Mouse (Mus musculus): ENCODE results near the gene H3f3a. TPM values are rescaled to one million over a fixed set of nuclear protein-coding genes. Genes with fewer than 3 reads are reported as not detected.

The H3f3a gene
- total RNA-seq, 2 experiments from 2014 or later = 316 to 322 TPM

DNA sequence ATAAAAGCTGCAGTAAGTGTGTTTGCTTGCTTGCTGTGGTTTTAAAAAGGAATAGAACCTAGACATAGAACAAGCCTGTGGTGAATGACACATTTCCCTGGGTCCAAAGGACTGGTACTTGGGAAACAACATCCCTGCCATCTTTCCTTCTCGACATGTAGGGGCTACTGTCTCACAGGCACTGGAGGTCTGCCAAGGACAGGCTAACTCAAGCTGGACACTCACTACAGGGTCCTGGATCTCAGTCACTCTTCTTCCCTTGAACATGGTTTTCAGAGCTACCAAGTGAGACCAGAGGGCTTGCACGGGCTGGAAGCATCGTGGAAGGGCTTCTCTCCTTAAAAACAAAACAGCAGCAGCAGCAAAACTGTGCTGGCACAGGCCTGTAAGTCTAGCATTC is 10.0 kb upstream of the H3f3a start:
- no peak for DNase-seq (ENCODE audit: low spot score in 2 of 2)

DNA sequence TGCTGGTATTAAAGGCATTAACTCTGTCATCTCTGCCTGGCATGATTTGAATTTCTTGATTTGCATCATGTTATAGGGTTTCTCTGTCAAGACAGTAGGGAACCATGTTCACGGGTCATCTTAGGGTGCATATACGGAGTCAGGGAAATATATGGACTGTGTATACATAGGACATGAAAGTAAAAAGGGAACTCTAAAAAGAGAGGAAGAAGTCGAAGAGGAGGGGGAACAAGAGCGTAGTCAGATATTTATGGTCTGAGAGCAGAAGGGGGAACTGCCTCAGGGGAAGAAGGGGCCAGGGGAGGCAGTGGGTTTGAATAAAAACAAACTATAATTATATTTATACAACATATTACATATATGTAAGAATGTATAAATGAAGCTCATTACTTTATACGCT is 8.5 kb upstream of the H3f3a start:
- DNase-seq (ENCODE audit: low spot score in 2 of 2) = no peak

DNA sequence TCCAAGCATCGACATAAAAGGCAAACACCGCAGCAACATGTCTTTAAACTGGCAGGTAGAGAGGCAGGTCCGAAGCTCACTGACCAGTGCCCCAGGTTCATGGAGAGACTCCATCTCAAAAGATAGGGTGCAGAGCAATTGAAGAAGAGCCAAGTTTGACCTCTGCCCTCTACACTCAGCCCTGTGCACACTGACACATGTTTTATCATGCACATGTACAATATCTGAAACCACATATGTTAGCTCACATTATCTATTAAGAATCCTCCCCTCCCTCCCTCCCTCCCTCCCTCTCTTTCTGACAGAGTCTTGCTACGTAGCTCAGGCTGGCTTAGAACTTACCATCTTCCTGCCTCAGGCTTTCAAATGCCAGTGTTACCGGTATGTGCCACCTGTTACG is 7.4 kb upstream of the H3f3a start:
- no peak for DNase-seq (ENCODE audit: low spot score in 2 of 2)

DNA sequence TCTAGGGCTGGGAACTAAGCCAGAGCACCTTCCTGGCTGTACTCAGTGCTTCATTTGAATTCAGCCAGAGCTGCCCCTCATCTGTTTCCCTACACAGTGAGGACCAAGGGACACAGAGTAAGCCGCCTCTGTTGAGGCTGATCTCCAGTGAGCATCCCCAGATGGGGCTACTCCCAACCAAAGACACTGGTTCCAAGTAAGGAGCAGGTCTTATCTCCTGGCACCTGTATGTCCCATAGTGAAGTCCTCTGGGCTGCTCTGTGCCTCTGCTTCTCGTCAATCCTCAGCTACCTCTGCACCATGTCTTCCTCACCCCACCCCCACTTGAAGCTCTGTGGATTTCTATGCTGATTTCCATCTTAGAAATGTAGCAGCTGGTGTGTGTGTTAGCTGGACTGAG is 4.3 kb upstream of the H3f3a start:
- no peak for DNase-seq (ENCODE audit: low spot score in 2 of 2)

DNA sequence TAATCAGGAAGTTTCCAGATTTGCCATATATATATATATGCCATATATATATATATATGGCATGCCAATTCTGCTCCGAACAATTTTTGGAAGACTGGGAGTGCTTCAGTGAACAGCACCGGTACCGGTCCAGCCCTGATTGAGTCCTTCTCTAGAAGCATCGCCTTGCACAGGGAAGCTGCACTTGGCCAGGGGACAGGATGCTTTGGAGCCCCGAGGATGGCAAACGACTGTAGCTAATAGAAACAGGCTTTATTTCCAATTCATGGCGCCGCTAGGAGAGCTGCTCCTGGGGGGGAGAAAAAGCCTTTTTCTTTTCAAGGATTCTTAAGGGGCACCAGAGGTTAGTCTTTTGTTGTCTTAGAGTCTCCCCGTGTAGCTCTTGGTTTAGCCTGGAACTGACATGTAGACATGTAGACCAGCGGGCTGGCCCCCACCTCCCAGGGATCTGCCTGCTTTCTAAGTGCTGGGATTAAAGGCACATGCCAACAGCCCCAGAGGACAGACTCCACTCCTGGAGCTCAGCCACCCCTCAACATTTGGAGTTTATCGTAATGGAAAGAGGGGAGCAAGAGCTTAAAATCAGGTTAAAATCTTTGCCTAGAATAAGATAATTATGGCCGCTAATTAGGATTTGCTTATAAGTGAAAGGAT is 1.8 kb upstream of the H3f3a start:
- no peak for DNase-seq (ENCODE audit: low spot score in 2 of 2)

DNA sequence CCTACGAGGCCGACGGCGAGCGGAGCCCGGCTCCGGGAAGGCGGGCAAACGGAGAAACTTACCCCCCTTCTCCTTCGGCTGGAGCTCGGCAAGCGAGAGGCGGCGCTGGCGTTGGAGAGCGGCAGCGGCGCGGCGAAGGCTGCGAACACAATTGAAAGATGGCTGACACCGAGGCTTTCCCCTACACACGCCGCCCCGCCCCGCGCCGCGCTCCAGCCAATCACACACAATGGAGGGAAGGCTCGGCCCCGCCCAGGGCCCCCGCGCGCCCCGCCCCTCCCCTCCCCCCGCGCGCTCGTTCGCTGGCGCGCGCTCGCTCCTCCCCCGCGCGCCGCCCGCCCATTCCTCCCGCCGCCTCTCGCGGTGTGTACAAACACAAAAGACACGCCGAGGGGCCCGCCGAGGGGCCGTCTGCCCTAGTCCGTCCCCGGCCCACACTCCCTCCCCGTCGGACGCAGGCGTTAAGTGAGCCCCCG is 296 bp downstream of the H3f3a start:
- DNase-seq (ENCODE audit: low spot score in 2 of 2) = peak; percentile 92 to 96

DNA sequence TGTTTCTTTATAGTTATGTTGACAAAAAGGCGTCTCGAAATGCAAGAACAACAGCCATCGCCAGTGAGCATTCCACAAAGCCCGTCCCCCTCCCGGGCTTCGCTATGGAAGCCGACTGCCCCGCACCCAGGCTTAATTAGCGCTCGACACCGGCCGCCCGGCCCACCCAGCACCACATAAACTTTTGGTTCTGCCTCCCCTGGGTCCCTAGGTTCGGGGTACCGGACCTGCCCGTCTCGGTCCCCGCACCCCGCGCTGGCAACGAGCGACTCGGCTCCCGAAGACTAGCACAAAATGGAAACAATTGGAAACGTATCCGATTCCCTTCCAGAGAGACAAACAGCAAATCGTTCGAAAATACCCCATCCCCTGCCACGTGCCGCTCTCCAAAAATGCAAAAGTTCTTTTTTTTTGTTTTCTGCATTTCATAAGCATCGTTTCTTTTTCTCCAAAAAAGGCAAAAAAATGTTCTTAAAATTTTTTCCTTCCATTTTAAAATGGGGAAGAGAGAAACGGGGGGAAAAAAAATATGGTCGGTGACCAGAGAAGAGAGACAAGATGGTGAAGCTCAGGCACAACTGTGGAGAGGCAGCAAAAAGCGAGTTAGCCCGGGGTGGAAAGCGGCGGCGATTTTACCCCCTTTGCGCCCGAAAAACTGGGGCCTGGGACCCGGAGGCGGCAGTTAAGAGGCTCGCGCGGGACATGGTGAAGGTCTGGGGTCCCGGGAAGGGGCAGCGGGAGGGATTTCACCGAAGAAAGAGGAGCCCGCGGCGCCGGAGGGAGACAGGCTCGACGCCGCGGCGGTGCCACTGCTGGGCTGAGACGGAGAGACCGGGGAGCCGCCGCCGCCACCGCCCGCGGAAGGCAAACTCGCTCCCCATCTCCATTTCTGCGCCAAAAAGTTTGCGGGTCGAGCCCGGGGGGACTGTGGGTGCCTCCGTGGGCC is 1.0 kb downstream of the H3f3a start:
- peak; percentile 26 to 66 for DNase-seq (ENCODE audit: low spot score in 2 of 2)

DNA sequence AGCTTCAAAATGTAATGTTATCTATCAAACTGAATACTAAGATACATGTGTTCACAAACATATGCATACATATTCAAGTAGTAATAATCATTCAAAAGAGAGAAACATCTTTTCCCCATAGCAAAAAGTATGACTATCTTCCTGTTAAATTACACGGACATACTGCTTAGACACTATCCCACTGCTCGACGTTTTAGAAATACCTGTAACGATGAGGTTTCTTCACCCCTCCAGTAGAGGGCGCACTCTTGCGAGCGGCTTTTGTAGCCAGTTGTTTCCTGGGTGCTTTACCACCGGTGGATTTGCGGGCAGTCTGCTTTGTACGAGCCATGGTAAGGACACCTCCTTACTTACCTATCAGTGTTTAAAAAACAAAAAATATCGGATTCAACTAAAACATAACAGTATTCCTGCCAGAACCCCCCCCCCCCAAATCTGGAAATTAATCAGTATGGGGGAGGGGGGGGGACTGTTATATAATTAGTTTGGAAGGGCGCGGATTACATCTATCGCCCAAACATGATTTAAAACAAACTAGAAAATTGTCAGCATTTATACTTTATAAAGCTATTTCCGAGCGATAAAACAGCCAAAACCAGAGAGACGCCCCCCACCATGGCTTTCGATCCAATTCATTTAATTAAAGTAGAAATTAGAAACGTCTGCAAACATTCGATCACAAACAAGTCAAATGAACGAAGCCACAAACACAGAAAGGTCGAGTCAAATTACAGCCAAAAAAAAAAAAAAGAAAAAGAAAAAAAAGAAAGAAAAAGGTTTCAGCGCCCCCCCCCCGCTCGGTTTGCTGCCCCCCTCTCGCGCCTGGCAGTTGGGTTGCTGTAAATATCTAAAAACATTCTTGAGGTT is 1.9 kb downstream of the H3f3a start:
- DNase-seq (ENCODE audit: low spot score in 2 of 2) = peak in 1 of 2 experiments; percentile 48

DNA sequence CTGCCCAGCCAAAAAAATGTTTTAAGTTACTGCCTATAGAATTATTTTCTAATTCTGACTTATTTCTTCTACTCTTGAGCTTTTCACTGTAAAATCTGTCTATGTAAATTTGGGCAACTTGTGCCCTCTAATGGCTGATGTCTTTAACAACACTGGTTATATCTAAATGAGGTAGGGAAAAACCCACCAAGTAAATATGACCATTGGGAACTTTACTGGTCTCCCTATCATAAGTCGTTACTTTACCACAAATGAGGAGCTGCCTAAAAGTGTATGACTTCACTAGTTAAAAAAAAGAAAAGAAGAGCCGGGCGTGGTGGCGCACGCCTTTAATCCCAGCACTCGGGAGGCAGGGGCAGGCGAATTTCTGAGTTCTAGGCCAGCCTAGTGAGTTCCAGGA is 2.8 kb downstream of the H3f3a start:
- DNase-seq (ENCODE audit: low spot score in 2 of 2) = no peak

DNA sequence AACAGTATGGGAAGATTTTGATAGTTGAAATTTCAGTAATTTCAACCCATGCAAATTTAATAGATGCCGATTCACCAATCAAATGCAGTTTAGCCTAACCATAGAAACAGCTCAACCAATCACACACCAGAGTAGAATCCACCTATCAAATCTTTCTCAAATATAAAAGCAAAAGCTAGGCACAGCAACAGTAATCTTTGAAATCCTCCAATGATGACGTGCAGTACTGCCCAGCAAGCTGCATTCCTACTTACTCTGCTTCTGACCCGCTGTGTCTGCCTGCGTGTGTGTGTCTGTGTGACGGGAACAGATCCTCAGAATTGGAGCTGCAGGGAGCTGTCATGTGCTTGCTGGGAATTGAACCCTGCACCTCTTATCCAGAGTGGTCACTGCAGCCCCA is 4.9 kb downstream of the H3f3a start:
- no peak for DNase-seq (ENCODE audit: low spot score in 2 of 2)

DNA sequence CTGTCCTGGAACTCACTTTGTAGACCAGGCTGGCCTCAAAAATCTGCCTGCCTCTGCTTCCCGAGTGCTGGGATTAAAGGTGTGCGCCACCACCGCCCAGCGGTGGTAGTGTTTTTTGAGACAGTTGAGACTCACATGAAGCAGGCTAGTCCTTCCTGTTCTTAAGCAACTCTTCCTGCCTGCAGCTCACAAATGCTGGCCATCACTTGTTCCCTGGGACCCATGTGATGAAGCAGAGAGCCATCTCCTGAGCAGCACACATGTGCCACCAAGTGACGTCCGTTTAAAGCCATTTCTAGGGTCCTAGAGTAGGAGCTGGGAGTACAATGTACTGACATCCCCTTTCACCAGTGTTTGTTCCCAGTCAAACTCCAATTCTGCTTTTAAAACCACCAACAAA is 9.9 kb downstream of the H3f3a start:
- no peak for DNase-seq (ENCODE audit: low spot score in 2 of 2)

DNA sequence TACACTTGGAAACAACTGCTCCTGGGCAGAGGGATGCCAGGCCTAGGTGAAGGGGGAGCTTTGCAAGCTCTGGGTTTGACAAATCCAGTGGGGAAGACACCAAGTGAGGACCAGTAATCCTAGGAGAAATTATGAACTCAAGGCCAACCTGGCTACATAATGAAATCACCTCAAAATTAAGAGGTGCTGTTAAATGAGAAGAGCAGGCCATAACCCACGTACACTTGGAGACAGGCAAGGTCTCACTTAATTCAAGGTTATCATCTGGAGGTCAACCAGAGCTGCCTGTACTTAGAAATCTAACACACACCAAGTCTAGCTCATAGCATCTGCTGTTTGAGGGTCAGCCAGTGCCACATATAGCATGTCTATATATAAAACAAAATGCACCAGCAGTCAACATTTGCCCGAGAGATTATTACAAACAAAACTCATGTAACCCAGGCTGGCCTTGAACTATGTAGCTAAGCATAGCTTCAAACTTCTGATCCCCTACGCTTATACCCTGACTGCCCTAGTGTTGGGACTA is 12.2 kb downstream of the H3f3a start:
- DNase-seq (ENCODE audit: low spot score in 2 of 2) = no peak

DNA sequence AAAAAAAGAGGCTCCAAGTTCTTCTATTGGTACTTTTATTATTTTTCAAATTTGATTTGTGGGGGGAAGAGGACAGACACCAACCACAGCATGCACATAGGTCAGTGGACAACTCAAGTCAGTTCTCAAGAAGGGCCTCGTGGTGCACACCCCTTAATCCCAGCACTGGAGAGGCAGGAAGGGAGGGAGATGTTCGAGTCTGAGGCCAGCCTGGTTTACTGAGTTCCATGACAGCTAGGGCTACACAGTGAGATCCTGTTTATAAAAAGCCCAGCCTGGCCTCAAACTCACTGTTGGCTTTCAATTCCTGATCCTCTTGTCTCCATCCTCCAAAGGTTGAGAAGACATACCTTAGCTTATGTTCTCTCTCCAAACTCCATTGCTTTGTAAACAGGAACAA is 12.9 kb downstream of the H3f3a start:
- no peak for DNase-seq (ENCODE audit: low spot score in 2 of 2)

DNA sequence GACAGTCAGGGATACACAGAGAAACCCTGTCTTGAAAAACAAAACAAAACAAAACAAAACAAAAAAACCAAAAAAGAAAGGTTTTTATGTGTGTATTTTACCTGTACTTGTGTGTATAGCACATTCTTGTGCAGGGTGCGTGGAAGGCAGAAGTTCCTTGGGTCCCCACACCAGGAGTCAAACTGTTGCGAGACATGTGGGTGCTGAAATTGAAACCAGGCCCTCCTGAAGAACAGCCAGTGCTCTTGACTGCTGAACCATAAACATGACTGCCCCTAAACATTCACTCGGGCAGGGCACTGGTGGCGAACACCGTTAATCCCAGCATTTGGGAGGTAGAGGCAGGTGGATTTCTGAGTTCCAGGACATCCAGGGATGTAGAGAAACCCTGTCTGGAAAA is 13.7 kb downstream of the H3f3a start:
- DNase-seq (ENCODE audit: low spot score in 2 of 2) = no peak

DNA sequence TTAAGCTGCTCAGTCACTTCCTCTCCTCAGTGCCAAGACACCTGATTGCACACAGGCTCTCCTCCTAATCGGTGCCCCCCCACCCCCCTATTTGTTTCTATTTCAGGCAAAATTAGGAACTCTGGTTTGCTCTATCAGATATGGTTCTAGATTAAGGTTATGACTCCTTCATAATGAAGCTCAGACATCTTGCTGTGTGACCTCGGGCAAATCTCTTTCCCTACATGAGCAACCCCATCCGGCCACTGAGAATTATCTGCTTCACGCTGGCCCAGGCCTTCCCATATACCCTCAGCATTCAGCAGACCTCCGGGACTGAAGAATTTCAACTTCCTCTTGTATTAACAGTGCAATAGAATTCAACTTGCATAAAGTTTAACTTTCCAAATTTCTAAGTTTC is 14.5 kb downstream of the H3f3a start:
- DNase-seq (ENCODE audit: low spot score in 2 of 2) = no peak

DNA sequence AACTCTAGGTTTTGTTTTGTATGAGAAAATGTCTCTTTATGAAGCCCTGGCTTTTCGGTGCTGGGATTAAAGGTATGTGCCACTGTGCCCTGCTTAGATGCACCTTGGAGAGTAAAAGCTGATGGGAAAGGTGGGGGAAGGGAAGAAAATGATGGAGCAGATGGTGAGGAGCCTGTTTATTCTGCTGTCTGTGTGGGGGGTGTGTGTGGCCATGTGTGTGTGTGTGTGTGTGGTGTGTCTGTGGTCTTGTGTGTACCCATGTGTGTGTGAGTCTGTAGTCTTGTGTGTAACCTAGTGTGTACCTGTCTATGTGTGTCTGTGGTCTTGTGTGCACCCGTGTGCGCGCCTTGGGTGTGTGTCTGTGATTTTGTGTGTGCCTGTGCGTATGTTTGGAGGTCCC is 15.1 kb downstream of the H3f3a start:
- no peak for DNase-seq (ENCODE audit: low spot score in 2 of 2)

DNA sequence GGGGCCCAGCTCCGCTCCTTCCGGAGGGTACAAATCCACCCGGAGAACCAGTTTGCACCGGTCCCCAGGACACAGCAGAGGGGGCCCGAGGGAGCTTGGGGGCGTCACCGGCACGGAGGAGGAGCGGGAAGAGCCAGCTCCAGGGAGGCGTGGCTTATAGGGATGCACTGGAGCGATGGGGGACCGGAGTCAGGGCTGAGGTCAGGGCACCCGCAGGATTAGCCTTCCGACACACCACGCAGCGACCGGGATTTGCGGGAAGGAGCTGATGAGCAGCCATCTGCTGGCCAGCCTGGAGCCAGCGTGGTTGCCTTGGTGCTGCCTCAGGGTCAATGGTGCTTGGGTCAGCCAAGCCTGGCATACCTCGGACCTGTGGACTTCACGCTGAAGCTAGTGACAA is 19.6 kb downstream of the H3f3a start:
- DNase-seq (ENCODE audit: low spot score in 2 of 2) = no peak

DNA sequence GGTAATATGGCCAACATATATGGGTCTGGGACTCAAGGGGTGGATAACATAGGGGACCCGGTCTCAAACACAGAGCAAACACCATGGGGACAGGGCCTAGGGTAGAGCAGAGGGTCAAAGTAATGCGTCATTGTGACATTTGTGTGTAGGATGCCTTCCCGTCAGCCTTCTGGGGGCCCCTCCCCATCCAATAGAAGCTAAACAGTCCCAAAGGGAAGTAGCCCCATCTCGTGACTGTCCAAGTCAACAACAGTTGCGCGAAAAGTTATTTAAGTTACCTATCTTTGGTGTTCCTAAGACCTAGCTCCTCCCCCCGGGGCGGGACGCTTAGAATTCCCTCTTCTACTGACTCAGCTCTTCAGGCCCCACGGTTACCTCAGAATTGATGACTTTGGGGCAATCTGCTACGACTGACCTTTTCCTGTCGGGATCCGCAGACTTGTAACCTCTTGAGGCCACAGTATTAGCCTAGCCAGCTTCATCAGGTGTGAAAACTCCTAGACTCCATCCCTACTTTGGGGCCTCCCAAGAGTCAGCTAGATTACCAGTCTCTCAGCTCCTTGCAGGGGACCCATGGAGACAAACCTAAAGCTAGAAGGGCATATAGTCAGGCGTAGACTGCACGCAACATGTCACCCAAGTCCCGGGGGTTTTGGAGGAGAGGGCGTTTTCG is 20.2 kb downstream of the H3f3a start:
- no peak for DNase-seq (ENCODE audit: low spot score in 2 of 2)

DNA sequence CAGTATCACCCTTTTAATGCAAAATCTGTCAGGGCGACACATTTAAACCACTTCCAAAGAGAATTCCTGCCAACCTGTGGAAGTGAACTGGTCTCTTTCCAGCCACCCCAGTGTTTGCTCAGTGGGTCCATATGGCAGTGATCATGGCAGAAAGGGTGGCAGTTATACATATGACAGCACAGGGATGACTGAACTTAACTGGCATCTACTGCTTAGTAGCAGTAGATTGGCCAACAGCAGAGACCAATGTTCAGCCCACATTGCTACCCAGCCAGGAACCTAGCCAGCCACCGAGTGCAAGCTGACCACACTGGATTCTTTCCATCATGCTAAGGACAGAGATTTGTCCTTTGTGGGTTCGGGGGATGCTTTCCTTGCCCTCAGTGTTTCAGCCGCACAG is 20.9 kb downstream of the H3f3a start:
- DNase-seq (ENCODE audit: low spot score in 2 of 2) = no peak

DNA sequence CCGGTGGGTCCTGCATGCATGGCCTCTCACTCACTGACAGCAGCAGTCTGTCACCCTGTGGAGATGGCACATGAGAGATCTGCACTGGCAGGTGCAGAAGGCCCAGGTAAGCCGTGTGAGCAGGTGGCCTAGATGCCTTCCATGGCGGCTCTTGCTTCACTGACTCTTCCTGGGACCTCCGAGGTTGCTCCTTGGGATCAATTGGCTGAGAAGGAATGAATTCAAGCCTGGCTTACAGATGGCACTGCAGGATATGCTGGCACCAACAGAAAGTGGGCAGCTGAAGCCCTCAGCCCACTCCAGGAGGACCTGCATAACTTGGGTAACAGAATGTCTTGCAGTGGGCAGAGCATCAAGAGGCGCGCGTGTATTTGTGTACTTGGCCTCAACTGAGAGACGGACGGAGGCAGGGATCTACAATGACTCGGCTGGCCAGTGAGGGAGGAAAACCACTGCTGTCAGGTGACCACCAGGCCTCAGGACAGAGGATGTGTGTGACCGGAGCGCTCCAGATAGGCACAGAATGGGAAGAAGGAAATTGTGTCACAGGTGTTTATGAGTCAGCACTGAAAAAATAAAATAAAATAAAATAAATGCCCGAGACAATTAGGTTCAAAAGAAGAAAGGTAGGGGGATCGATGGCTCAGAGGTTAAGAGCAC is 21.8 kb downstream of the H3f3a start:
- no peak for DNase-seq (ENCODE audit: low spot score in 2 of 2)

Data from layer of hippocampus, adult 18-20 months (tissue).